Mouse (Mus musculus) urinary bladder, postnatal 36 days (tissue): ENCODE measurements at regions not wholly inside any gene's neighbourhood (a gene's known extent, or its start where the extent isn't known, plus 50 kb on each side); places are given as distances from the start of the nearest gene placed in this dataset.

ENCODE experiments used
- DNase-seq, 2 experiments: peaks; one replicate each; pipeline ENCODE4 v3.0.0; 2022; ENCODE audit warnings: low spot score in 2 of 2, mixed read lengths in 1 of 2

- DNase-seq: no peak
These were observed 279.6 kb downstream of the Rps29 start for GRCm38 (mm10) chr12:68879425-68879824.

DNA sequence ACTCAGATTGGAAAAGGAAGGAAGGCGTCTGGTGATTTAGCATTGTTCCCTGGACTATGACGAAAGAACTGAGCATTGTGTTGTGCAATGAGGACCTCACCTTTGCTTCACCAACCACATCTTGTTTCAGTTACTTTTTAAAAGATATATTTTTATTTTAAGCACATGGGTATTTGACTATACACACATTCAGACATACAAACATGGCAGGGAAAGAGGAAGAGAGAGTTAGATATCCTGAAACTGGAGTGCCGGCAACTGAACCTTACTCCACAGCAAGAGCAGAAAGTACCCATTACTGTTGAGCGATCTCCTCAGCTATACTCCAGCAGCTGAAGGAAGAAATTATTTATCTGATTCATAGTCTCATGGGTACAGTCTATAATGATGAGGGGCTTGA lies 287.7 kb downstream of the Rps29 start:
- DNase-seq: no peak

- DNase-seq: no peak
These were observed 296.0 kb downstream of the Rps29 start for GRCm38 (mm10) chr12:68862991-68863356.

GRCm38 (mm10) chr12:68862313-68862990 lies 296.5 kb downstream of the Rps29 start:
- no peak for DNase-seq

DNA sequence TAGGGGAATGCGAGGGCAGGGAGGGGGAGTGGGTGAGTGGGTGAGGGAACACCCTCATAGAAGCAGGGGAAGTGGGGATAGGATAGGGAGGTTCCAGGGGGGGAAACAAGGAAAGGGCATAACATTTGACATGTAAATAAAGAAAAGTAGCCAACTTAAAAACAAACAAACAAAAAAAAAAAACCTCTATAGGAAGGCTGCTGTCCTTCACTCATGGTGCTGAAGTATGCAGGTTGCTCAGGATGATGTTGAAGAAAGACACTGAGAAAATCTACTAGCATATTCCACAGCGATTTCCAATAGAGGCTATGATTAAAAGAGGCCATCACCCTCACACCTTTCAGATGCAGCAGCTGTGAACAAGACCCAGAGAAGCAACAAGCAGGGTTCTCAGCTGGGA lies 298.7 kb downstream of the Rps29 start:
- no peak for DNase-seq

- no peak for DNase-seq
These were observed 309.3 kb downstream of the Rps29 start for GRCm38 (mm10) chr12:68849616-68850140.

GRCm38 (mm10) chr12:68840815-68841214 lies 318.2 kb downstream of the Rps29 start:
- no peak for DNase-seq

GRCm38 (mm10) chr12:68840156-68840555 lies 318.8 kb downstream of the Rps29 start:
- peak in 1 of 2 experiments; percentile 14 for DNase-seq

- DNase-seq: no peak
These were observed 323.0 kb downstream of the Rps29 start for GRCm38 (mm10) chr12:68836023-68836422.

DNA sequence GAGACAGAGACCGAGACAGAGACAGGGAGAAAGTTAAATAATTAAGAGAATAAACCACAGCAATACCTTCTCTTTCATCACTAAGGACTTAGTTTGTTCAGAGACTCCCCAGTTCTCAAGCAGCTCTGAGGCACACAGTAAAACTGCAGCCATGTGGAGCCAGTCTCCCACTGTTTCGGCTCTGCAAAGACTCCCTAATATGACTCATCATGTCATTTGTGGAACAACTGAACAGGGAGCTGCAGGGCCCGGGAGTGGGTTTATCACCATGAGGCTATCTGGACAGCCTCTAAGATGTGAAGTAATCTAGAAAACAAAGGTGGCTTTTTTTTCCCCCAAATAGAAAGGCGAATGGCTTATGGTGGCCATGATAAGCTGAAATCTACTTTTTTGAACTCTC lies 325.1 kb downstream of the Rps29 start:
- DNase-seq: no peak

GRCm38 (mm10) chr12:68829404-68829803 lies 329.6 kb downstream of the Rps29 start:
- DNase-seq: no peak

GRCm38 (mm10) chr12:68827549-68828249 lies 331.3 kb downstream of the Rps29 start:
- no peak for DNase-seq

- DNase-seq: no peak
These were observed 364.6 kb downstream of the Rps29 start for GRCm38 (mm10) chr12:68794396-68794795.

DNA sequence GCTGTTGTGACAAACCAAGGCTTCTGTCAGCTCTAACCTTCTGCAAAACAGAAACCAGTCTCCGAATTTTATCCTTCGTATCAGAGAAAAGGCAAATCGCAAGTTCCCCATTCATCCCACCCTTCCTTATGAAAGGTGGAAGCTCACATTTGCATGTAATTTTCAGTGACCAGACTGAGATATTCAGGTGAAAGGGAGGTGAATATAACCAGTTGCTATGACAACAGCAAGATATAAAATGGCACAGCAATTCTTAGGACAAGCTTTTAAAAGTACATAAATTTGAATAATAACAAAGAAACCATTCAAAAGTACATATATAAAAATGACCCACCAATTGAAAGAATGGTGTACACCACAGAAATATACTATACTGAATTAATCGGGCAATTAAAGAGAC lies 375.4 kb downstream of the Rps29 start:
- no peak for DNase-seq

DNA sequence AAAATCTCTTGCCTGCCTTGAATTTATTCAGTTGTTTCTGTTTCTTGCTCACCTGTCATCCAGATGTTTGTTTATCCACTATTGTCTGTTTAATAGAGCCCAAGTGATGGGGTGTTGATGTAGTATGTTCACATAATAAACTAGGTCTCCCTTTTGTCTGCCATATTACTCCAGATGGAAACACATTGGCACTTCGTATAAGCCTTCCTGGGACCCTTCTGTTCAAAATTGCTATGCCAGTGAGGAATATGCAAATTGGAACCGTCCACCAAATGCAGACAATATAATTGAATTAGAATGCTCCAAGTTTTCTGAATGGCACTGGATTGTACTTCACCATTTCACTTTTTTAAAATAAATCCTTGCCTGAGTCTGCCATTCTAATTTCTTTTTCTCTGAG lies 383.5 kb downstream of the Rps29 start:
- DNase-seq: no peak

DNA sequence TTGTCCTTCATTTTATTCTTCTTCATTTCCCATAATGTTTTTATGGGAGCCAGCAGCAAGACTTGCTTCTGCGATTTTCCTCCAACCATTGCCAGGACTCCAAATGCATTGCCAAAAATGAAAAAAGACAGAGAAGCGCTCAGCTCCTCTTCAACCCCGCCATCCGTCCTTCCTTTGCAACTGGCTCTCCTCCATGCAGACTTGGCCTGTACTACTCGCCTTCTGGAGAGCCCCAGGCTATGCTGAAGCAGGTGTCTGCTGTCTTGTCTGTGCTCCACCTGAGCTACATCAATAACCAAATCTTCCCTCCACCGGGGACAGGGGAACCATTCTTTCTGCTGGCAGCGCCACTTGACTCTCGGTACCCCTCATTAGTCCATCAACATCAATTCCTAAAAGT lies 384.2 kb downstream of the Rps29 start:
- DNase-seq: no peak

- DNase-seq: no peak
These were observed 400.5 kb downstream of the Rps29 start for GRCm38 (mm10) chr12:68758263-68759020.

GRCm38 (mm10) chr12:68728882-68729281 lies 430.1 kb downstream of the Rps29 start:
- no peak for DNase-seq

- no peak for DNase-seq
These were observed 440.0 kb downstream of the Rps29 start for GRCm38 (mm10) chr12:68718946-68719345.

DNA sequence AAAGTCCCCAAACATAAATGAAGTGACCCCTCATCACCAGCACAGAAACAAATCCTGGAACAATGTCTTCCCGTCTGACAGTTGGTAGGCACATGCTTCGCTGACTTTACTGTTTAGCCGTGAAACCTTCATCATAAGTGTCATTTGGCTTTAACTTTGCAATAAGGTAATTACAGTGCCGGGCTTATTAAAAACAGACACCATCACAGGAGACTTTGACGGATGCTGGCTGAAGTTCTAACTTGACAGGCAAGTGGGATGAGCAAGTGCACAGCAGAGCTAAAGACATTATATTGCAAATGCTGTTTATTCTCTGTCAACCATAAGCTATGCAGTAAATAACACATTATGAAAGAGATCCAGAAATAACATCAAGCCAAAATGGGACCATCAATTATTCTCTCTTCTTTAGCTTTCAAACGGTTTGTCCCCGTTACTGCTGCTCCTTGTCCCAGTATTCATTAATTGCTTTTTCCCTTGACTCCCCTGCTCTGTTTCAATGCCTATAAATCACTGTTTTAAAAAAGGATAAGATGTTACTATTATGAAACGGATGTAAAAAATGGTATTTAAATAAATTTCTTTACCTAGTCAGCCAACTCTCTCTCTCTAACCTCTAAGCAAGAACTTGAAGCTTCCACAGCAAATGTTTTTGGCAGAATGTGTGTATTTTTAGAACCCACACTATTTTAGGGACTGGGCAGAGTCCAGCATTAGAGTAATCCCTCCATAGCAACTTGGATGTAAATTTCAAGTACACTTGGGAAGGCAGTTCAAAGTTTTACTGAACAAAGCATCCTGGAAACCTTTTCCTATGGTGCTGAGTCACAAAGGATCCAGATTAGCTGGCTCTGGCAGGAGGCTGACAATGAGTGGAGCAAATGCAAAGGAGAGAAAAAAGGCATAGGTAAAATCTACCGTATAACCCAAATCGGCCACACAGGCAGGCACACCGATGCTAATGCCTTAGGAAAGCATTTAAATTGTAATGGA lies 464.4 kb downstream of the Rps29 start:
- DNase-seq: no peak

GRCm38 (mm10) chr12:68688262-68688661 lies 470.7 kb downstream of the Rps29 start:
- no peak for DNase-seq
